Mouse (Mus musculus) megakaryocyte-erythroid progenitor cell, adult 5-6 weeks (primary cell): ENCODE measurements around the gene Dusp5. TPM values are rescaled to one million over a fixed set of nuclear protein-coding genes. Genes with fewer than 3 reads are reported as not detected.

ENCODE experiments used
- ATAC-seq: replicated peaks from 2 replicates; pipeline ENCODE4 v1.8.0; 2016; ENCODE audit warnings: mild to moderate bottlenecking, inconsistent platforms; ENCODE audit not compliant: severe bottlenecking, poor library complexity, low FRiP score, low TSS enrichment
- total RNA-seq, 2 experiments: library from RNA; stranded (forward) in 1 of 2; stranded (reverse) in 1 of 2; fragments of 200-1000, 215-1000 nt in 1 of 2; fragments of >200 nt in 1 of 2; fragmentation: Nextera tagmentation in 1 of 2; gene quantifications; 2 replicates each; pipeline ENCODE4 v1.2.3; 2014 to 2017

Gene Dusp5
- total RNA-seq, 2 experiments from 2014 or later, result 1.6 to 12.3 TPM

DNA sequence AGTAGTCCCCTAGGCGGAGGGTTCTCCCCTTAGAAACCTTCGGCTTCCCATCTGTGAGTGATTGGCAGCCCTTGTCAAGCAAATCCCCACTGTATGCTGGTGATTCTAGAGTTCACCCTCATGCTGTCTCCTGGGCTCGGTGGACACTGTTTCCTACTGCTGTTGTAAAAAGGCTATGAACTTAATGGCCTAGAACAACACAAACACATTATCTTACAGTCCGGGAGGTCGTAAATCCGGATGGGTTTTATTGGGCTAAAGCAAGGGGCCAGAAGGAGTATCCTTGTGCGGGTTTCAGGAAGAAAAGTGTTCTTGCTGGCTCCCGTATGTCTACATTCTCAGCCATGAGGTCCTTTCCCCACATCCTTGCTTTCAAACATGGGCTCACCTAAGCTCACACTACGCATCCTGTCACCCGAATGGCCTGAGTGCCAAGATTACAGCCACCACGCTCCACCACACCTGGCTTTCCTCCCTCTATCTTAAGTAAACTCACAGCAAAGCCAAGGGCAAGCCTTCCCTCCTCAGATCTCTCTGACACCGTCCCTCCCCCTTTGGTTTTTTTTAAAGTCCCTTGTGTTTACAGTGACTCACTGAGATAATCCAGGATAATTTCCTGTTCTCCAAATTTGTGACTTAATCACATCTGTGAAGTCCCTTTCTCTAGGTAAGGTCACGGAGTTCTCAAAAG, 17.5 kb upstream of the Dusp5 start:
- no peak for ATAC-seq

DNA sequence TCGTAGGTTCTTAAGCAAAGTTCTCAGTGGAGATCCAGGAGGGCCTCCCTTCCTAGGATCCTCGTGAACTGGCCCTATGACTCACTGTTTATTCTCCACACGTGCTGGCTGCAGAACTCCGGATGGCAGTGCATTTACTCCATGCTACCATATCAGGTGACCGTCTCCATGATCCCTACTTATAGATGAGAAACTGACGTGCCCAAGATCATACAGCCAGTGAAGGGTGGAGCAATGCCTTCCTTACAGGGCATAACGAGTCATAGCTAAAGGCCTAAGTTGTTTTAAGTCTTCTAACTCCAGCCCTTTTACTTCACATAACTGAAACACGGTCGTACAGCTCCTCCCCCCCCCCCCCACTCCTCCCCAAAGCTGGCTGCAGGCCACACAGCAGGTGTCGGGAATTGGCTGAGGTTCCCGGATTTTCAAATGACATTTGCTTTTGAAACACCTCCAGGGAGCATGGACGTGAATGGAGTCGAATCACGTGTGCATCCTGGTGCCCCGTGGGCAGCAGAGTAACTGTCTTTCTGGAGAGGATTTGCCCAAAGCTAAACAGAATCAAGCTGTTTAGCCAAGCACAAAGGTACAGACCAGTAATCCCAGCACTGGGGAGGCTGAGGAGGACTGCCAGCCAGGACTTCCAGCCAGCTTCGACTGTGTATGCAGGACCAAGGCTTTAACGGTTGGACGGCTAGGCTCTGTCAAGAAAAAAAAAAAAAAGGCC, 11.4 kb upstream of the Dusp5 start:
- ATAC-seq, result no peak

DNA sequence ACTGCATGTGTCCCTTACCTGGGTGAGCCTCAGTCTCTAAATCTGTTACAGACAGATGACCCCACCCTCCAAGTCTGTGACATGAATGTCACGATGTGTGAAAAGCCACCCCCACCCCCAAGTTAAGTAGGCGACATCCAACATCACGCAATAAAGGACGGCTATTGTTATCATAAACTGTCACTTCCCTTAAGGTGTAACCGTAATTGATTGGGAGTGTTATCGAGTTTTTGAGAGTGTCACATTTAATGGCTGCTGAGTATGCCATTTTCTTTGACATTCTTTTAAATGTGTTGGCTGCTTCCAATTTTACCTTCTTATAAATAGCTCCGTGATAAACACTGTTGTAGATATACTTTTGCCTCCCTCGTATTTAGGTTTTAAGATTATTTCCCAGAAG, 9.4 kb upstream of the Dusp5 start:
- peak; percentile 21; the same call in 1 of the 2 replicates for ATAC-seq

DNA sequence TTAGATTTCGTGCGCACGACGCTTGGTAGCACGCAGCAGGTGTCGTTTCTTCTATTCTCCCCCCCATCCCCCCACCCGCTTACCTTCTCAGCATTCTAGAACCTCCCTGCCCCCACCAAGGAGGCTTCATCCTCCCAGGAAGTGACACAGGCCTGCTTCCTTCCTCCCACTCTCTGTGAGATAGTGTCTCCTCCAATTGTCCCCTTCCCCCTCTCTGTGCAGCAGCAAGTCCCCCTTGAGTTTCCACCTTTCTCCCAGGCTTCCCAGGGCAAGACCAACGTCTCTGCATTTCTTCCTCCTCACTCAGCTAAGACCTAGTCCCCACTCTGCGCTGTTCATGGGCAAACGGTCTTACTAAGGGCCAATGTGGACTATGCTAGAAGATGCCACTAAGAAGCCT, 8.9 kb upstream of the Dusp5 start:
- ATAC-seq, result no peak

DNA sequence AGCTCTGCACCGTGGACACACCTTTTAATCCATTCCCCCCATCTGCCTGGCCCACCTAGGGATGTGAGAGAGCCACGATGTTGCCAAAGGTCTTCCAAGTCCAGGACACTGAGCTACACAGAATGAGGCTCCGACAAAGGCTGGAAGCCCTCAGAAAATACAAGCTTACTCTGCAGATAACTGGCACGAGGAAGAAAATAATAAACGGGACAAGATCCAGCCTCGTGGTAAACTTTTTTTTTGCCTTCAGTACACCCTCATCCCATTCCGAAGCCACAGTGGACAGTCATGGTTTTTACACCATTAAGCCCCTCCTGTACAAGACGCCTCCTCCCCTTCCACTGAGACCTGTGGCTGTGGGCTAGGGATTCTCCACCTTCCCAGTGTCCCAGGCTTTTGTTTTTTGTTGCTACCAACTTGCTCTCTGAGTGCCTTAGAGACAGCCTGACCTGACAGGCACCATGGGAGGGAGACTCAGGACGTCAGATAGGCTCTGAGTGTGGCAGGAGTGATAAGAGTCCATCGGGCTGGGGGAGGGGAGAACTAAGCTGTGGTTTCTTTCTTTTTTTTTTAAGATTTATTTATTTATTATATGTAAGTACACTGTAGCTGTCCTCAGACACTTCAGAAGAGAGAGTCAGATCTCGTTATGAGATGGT, 7.6 kb upstream of the Dusp5 start:
- peak; percentile 98 for ATAC-seq

DNA sequence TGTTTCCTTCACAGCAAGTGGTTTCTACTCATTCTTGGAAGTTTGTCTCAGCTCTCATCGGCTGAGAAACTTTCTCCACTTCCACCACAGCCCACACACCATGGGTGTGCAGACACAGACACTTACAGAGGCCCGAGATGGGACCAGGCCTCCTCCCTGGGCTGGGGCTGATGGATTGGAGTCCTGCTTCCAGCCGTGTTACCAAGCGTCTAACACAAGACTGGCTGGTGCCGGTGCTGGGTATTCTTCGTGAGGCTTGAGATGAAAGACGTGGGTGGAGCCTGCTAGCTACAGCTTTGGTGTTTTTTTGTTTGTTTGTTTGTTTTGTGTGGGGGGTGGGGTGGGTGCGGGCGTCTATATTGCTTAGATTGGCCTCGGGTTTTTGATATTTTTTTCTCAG, 1.4 kb upstream of the Dusp5 start:
- no peak for ATAC-seq

DNA sequence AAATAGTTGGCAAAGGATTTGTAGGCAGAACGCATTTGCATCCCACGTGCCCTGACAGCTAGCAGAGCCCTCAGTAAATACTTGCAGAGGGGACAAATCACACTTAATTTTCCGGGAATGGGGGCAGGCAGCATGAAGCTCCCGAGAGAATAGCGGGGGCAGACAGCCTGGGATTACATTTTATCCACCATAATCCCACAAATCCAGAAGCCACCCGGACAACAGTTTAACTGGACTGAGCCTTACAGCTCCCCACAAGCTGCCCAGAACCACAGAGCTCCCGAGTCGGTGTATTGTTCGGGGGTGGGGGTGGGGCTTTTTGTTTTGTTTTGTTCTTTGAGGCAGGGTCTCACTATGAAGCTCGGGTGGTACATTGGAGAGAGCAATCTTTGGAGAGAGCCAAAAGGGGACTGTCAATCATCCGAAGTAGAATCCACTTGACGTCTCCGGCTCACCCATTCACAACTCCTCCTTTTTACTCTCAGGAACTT, 733 bp upstream of the Dusp5 start:
- ATAC-seq, result 0 out of 2 replicates have a peak, but pooled peaks have one; percentile 4

DNA sequence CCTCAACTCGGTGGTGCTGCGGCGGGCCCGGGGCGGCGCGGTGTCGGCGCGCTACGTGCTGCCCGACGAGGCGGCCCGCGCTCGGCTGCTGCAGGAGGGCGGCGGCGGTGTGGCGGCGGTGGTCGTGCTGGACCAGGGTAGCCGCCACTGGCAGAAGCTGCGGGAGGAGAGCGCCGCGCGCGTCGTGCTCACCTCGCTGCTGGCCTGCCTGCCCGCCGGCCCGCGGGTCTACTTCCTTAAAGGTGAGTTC, 471 bp downstream of the Dusp5 start:
- no peak for ATAC-seq

DNA sequence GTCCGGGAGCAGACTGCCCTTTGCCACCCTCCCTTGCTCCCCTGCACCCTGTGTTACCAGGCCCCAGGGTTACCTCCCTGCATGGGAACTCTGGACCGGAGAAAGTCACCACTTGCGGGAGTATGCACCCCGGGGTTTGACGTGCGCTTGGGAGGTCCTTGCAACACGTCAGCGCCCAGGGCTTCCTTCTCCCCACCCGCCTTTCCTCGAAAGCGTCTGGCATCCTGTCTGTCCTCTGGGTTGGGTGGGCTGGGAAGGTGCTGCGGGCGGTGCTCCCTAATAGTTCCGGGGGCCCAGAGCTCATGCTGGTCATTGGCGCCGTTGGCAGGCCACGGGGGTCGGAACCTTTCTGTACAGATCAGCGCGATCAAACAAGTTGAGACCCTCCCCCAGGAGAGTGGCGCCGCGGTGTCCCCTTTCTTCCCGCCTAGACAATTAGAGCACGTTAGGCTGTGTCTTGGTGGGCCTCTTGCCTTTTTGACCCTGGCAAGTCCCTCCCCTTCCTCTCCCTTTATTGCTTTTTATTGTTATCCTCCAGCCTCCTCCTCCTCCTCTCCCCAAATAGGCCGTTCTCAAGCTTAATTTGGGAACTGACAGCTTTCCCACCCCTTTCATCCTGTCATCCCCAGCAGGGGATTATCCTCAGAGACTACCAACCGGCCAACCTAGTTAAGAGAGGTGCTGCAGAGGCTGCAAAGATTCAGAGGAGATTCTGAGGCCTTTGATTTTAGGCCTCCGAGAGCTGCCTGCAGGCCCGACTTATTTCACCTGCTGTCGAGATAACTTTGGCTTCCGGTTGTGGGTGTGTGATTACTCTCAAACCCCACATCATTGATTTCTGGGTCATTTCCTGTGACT, 1.0 kb downstream of the Dusp5 start:
- no peak for ATAC-seq

DNA sequence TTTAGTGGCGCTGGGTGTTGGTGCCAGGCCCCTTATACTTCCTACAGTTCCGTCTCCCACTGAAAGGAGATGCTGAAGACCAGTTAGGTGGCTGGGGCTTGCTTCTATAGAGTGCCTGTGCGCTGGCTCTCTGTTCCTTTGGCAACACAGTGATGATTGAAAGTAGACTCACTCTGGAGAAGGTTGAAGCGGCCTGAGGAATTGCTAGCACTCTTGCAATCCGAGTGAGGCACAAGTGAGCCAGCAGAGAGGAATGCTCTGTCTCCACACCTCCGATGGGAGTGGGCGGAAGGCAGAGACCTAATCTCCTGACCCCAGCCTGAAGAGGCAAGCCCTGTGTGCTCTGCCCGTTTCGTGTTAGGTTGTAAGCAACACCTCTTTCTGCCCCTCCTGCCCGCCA, 2.5 kb downstream of the Dusp5 start:
- ATAC-seq, result no peak

DNA sequence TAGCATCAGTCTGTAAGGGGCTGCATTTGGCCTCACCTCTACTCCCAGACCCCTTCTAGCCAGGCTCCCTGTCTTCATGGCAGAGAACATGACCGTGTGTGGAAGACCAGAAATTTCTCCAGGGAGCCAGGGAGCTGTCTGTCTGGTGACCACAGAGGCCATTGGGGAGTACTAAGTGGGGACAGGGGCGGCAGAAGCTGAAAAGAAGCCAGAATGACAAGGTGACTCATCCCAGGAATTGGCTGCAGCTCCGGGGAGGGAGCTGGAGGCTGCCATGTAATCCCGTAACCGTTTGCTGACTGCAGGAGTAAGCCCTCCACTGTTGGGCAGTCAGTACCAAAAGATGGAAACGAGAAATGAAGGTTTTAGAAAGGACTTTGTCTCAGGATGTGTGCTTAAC, 3.1 kb downstream of the Dusp5 start:
- ATAC-seq, result no peak

DNA sequence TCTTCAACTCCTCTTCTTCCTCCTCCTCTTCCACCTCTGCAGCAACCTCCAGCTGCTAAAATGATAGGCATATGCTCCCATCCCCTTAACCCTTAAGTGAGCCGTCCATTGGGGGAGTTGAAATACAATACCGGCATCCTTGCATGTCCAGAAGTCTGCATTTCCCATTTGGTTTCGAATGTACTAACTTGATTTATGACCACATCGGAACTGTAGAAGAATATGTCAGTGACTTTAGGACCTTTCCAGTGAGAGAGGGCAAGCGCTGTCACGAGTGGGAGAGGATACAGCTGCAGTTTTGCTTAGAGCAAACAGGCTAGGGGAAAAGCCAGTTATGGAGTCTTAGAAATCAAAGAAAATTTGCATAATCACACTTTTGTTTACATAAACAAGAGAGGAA, 3.8 kb downstream of the Dusp5 start:
- ATAC-seq, result no peak

DNA sequence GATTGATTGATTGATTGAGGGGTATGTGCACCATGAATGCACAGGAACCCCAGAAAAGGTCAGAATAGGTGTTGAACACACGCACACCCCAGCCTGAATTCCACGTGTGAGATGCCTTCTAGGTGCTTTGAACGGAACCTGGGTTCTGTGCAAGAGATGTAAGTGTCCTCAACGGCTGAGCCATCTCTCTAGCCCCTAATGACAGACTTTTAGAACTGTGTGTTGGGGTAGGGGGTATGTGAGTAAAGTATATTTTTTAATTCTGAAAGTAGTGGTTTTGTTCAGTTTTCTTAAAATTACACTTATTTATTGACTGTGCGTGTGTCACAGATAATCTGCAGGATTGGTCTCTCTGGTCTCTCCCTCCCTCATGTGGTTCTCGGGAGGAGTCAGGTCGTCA, 4.3 kb downstream of the Dusp5 start:
- ATAC-seq, result no peak

DNA sequence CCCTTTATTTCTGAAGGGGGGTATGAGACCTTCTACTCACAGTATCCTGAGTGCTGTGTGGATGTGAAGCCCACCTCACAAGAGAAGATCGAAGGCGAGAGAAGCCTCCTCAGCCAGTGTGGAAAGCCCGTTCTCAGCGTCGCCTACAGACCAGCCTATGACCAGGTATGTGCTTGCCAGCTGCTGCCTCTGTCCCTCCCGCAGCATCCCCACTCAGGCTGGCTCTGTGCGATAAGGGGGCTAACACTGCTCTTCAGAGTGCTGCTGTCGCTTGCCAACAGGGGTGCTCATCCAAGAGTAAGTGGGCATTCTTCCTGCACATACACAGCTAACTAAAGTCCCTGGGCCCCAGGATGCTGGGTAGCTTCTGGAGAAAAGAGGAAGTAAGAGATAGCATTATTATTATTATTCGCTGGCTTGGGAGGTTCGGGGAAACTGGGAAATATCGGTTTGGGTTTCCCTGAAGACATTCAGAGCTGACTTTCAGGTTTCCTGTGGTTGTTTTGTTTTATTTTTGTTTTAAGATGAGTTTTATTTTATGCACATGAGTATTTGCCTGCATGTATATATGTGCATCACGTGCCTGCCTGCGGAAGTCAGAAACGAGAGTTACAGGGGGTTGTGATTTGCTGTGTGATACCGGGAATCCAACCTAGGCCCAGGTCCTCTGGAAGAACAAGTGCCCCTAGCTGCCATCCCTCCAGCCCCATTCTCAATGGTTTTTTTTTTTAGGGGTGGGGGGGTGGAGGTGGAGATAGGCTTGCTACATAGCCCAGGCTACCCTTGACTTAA, 5.1 kb downstream of the Dusp5 start:
- ATAC-seq, result peak; percentile 46; the same call in 1 of the 2 replicates

DNA sequence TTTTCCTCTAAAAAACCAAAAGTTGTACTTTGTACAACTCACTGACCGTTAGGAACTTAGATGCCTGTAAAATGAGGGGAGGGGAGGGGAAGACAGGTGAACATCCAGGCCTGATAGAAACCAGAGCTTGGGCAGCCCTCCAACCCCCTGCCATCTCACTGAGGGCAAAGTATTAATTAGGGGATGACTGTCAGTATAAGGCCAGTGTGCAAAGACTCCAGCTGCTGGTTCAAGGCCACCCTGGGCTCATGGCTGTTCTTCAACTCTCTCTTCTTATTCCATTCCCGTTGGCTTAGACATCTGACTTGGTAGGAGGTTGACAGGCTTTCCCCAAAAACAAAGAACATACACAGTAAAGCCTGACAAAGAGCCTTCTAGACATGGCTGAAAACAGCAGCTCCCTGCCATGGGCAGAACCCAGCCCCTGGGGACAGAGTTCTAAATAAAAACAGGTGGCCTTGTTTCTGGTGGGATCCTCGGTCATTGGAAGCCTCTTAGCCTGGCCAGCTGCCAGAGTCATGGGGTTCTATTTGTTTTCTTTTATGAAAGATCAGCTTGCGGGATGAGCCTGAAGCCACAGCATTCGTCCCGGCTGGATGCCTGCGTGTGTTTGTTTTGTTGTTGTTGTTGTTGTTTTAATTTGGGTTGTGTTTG, 6.0 kb downstream of the Dusp5 start:
- no peak for ATAC-seq

DNA sequence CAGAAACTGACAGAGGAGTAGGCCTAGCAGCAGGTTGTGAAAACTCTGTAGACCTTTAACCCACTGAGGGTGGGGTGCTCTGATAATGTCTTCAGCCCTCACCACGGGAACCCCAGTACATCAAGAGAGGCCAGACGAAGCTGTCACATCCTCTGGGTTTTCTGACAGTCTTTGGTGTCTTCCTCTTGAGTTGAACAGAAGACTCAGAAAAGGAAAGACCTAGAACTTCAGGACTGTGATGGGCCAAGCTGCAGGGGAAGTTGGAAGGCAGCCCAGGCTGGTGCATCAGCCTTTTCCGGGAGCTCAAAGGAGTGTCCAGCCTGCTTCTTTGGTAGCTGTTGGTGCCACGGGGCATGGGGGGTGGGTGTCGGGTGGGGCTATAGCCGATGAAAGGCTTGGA, 6.5 kb downstream of the Dusp5 start:
- no peak; the same call in 1 of the 2 replicates for ATAC-seq

DNA sequence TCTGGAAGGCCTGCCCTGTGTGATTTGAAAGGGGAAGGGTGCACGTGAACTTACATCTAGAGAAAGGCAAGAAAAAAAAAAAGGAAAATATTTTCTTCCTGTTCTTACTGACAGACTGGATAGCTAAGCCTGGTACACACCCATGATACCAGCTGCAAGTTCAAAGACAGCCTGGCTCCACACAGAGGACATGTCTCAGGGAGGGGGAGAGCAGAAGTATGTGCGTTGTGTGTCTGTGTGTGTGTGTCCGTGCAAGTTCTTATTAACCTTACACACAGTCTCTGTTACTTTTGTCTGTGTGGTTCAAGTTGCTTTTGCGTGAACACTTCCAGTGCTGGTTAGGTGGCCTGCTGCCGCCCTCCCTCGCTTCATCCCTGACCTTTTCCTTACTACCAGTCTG, 7.3 kb downstream of the Dusp5 start:
- ATAC-seq, result no peak

DNA sequence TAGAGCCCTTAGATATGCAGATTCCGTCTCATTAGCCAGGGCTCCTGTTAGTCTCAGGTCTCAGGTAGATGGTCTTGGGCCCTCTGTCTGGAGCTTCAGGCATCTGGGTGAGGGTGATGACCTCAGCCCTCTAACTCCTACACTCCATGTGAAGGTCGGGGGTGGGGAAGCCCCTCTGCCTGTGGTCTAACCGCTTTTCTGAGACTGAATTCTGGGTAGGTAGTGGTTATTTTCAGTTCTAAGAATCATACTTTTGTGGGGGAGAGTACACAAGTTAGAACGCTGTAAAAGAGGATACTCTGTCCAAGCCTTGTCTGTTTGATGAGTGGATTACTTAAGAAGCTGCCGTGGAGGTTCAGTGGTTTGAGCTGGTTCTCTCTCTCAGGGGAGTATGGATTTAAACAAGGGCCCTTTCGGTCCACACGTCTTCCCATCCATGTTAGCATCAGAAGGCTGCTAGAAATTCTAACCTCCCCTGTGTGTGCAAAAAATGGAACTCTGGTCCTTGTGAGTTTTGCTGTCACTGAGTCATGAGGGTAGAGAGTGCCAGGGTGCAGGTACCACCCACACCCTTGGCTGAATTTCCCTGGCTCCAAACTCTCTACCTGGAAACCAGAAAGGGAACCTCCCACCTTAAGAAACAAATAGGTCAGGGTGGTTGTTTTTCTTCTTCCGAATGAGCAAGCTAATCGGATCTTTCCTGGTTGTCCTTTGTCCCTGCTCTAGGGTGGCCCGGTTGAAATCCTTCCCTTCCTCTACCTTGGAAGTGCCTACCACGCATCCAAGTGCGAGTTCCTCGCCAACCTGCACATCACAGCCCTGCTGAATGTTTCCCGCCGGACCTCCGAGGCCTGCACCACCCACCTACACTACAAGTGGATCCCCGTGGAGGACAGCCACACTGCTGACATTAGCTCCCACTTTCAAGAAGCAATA, 8.1 kb downstream of the Dusp5 start:
- ATAC-seq, result no peak
